Mouse (Mus musculus) ES-Bruce4 (cell line): ENCODE measurements at regions not wholly inside any gene's neighbourhood (a gene's known extent, or its start where the extent isn't known, plus 50 kb on each side); places are given as distances from the start of the nearest gene placed in this dataset.

ENCODE experiments used
- H3K27ac ChIP-seq: 2 replicates; pipeline ENCODE4 v1.5.1; 2012; ENCODE audit warnings: low read length, inconsistent platforms; ENCODE audit not compliant: insufficient read depth
- H3K27me3 ChIP-seq: 2 replicates; pipeline ENCODE4 v1.6.1; 2012; ENCODE audit warnings: mild to moderate bottlenecking, low read length, inconsistent platforms; ENCODE audit not compliant: control insufficient read depth, poor library complexity, insufficient read depth, severe bottlenecking
- H3K36me3 ChIP-seq: 2 replicates; pipeline ENCODE4 v1.6.1; 2012; ENCODE audit warnings: inconsistent platforms, mild to moderate bottlenecking, low read length, moderate library complexity; ENCODE audit not compliant: control insufficient read depth, poor library complexity, insufficient read depth, severe bottlenecking
- H3K4me1 ChIP-seq: one replicate; pipeline ENCODE4 v1.8.1; 2011; ENCODE audit warnings: low read length; ENCODE audit not compliant: control insufficient read depth, insufficient read depth
- H3K4me3 ChIP-seq: 2 replicates; pipeline ENCODE4 v1.5.1; 2011; ENCODE audit warnings: low read depth, mild to moderate bottlenecking, low read length
- H3K9ac ChIP-seq: 2 replicates; pipeline ENCODE4 v1.6.1; 2012; ENCODE audit warnings: low read depth, mild to moderate bottlenecking, inconsistent platforms; ENCODE audit not compliant: poor library complexity, severe bottlenecking
- H3K9me3 ChIP-seq: replicated peaks from 2 replicates; pipeline ENCODE4 v1.6.1; 2012; ENCODE audit warnings: mild to moderate bottlenecking, low read length, inconsistent platforms; ENCODE audit not compliant: control insufficient read depth, poor library complexity, insufficient read depth, severe bottlenecking
- CTCF ChIP-seq: IDR thresholded peaks from one replicate; pipeline ENCODE4 v1.8.1; 2011; ENCODE audit warnings: low read depth, low read length
- EP300 ChIP-seq: IDR thresholded peaks from 2 replicates; pipeline ENCODE4 v1.6.1; 2011; ENCODE audit warnings: low read depth, low read length; ENCODE audit not compliant: insufficient read depth
- POLR2A ChIP-seq: IDR thresholded peaks from one replicate; pipeline ENCODE4 v1.8.1; 2011; ENCODE audit warnings: low read length; ENCODE audit not compliant: insufficient read depth

GRCm38 (mm10) chr4:45728825-45729224 is 70.0 kb upstream of the Aldh1b1 start:
- Histone ChIP-seq H3K27me3 (no peaks in the 10 kb centered on the region), H3K9me3 (no peaks in the 10 kb centered on the region), H3K4me1 (peaks cover 7% of the 10 kb centered on the region), H3K36me3 (no peaks in the 10 kb centered on the region), H3K9ac (no peak overlapping the region), H3K27ac (no peak overlapping the region), H3K4me3 (no peak overlapping the region)
- no peak for TF ChIP-seq POLR2A
- peak; percentile 68; the same call in 1 of the 2 replicates for TF ChIP-seq EP300
- no peak for TF ChIP-seq CTCF

- no peaks in the 10 kb centered on the region for H3K27me3 ChIP-seq
- H3K27ac ChIP-seq = no peak overlapping the region
- H3K4me1 ChIP-seq = peaks cover 7% of the 10 kb centered on the region
- no peak overlapping the region for H3K4me3 ChIP-seq
- no peak overlapping the region for H3K9ac ChIP-seq
- TF ChIP-seq CTCF (no peak), EP300 (no peak), POLR2A (no peak)
- H3K36me3 ChIP-seq = no peaks in the 10 kb centered on the region
- no peaks in the 10 kb centered on the region for H3K9me3 ChIP-seq
Observed at GRCm38 (mm10) chr4:45727915-45728314, 70.9 kb upstream of the Aldh1b1 start.

DNA sequence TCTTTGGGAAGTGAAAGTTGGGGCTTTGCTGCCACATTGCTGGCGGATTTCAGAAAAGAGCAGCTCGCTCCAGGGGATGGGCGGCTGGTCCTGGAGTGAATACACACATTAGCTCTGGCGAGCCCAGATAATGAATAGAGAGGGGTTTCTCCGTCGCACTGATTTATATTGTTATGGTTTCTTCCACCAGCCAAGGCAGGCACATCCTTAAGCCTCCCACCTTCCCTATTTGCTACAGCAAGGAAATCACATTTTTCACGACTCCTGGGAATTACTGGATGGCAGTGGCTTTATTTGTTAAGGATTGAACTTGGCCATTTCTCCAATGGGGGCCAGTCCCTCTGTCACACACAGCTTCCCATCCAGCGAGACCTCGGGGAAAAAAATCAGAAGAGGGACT is 71.3 kb upstream of the Aldh1b1 start:
- peaks cover 7% of the 10 kb centered on the region for H3K4me1 ChIP-seq
- no peak overlapping the region for H3K4me3 ChIP-seq
- no peaks in the 10 kb centered on the region for H3K9me3 ChIP-seq
- H3K9ac ChIP-seq = no peak overlapping the region
- H3K27me3 ChIP-seq = no peaks in the 10 kb centered on the region
- no peaks in the 10 kb centered on the region for H3K36me3 ChIP-seq
- H3K27ac ChIP-seq = no peak overlapping the region
- TF ChIP-seq EP300 = no peak
- no peak for TF ChIP-seq POLR2A
- no peak for TF ChIP-seq CTCF

GRCm38 (mm10) chr4:45726783-45727182 is 72.0 kb upstream of the Aldh1b1 start:
- TF ChIP-seq EP300 (no peak), POLR2A (no peak), CTCF (no peak)
- Histone ChIP-seq H3K9me3 (no peaks in the 10 kb centered on the region), H3K27ac (no peak overlapping the region), H3K4me3 (no peak overlapping the region), H3K27me3 (no peaks in the 10 kb centered on the region), H3K4me1 (peaks cover 7% of the 10 kb centered on the region), H3K36me3 (no peaks in the 10 kb centered on the region), H3K9ac (no peak overlapping the region)

- no peak for TF ChIP-seq CTCF
- TF ChIP-seq EP300 = no peak
- Histone ChIP-seq H3K9me3 (no peaks in the 10 kb centered on the region), H3K4me3 (no peak overlapping the region), H3K36me3 (no peaks in the 10 kb centered on the region), H3K27me3 (no peaks in the 10 kb centered on the region), H3K27ac (no peak overlapping the region), H3K4me1 (peaks cover 7% of the 10 kb centered on the region), H3K9ac (no peak overlapping the region)
Observed at GRCm38 (mm10) chr4:45725055-45725910, 73.5 kb upstream of the Aldh1b1 start.

DNA sequence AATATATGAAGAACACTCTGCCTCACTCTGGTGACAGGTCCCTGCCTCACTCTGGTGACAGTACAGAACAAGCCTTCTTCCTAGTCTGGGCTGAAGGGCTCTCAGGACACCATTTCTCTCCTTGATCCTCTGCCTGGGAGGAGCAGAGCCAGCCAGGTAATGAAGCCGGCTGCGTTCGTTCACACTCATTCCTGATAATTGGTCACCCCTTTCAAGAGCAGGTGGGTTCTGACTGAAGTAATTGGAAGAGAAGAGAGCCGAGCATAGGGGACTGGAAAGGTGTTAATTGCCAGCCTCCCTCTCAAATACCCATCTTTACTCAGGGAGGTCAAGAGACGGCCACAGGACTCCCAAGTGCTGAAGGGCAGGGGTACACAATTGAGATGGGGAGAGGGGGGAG is 78.5 kb upstream of the Aldh1b1 start:
- TF ChIP-seq EP300 (no peak), CTCF (no peak), POLR2A (no peak)
- Histone ChIP-seq H3K36me3 (no peaks in the 10 kb centered on the region), H3K9me3 (no peaks in the 10 kb centered on the region), H3K27ac (no peak overlapping the region), H3K27me3 (no peaks in the 10 kb centered on the region), H3K4me3 (no peak overlapping the region), H3K4me1 (no peaks in the 10 kb centered on the region), H3K9ac (no peak overlapping the region)
